Mouse (Mus musculus): ENCODE measurements at regions not wholly inside any gene's neighbourhood (a gene's known extent, or its start where the extent isn't known, plus 50 kb on each side); places are given as distances from the start of the nearest gene placed in this dataset.

DNA sequence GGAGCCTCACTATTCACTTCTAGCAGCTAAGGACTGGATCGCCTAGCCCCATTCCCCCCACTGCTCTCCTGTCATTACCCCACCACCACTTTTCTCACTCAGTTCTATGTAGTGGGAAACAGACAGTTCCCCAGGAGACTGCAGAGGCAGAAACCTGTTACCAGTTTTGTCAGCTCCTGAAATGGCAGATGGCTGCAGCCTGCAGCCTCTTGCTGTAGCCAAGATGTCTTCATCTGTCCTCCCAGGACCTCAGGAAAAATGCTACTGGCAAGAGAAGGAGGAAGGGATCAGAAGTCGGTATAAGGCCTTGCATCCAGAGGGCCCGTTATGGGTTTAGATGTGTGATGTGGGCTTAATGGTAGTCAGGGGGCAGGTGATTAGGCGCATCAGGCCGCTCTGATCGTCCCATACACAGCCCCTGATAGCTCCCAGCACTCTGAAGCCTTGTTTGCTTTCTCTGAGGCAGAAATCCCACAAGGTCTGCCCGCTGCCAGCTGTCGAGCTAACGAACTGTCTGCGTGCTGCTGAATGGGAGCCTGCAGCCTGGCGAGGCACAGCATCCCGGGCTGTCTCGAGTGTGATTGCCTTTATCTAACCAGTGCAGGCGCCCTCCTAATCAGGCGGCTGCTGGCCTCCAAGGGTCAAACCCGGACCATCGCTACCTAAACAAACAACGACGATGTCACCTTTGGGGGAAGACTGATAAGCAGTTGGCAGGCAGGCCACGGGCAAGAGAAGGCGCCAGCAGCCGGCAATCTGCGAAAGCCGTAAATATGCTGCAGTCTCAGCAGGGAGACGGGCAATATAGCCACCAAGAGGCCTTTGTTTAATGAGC is 236.3 kb upstream of the Npvf start:
- intact Hi-C loops (cut with DNase I), result no loop called here

DNA sequence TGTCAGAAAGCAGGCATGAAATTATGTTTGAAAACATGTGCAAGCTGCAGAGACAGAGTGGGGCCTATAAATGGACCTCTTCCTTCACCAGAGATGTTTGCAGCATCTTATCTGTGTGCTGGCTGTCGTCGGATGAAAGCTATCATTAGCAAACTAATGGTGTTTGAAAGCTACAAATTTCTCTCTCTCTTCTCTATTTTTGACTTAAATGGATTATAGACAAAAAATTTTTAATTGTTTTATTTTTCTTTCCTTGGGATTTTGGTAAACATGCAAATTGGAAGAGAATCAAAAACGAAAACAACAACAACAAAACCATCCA is 236.9 kb upstream of the Npvf start:
- intact Hi-C loops (cut with DNase I), result no loop called here

More for the DNA sequence above, 236.3 kb upstream of the Npvf start:
- DNase-seq (ENCODE audit: low spot score), result peak; percentile 23

DNA sequence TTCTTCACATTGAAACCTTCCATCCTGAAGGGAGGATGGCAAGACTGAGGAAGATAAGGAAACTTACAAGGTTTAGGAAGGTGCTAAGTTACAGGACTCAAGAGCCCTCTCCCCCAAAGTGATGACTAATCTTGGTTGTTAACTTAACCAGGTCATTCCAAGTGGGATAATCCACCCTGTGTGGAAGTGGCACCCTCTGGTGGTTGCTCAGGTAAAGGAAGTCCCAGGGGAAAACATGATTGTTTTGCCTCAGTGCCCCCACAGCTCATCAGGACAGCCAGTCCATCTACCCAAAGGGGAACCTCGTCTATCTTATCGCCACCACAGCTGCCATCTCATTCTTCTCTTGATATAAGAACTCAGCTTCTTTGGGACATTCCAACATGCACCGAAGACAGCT is 244.6 kb upstream of the Npvf start:
- intact Hi-C loops (cut with DNase I), result no loop called here
- DNase-seq (ENCODE audit: low spot score), result no peak

More for the DNA sequence above, 236.9 kb upstream of the Npvf start:
- DNase-seq (ENCODE audit: low spot score), result no peak

DNA sequence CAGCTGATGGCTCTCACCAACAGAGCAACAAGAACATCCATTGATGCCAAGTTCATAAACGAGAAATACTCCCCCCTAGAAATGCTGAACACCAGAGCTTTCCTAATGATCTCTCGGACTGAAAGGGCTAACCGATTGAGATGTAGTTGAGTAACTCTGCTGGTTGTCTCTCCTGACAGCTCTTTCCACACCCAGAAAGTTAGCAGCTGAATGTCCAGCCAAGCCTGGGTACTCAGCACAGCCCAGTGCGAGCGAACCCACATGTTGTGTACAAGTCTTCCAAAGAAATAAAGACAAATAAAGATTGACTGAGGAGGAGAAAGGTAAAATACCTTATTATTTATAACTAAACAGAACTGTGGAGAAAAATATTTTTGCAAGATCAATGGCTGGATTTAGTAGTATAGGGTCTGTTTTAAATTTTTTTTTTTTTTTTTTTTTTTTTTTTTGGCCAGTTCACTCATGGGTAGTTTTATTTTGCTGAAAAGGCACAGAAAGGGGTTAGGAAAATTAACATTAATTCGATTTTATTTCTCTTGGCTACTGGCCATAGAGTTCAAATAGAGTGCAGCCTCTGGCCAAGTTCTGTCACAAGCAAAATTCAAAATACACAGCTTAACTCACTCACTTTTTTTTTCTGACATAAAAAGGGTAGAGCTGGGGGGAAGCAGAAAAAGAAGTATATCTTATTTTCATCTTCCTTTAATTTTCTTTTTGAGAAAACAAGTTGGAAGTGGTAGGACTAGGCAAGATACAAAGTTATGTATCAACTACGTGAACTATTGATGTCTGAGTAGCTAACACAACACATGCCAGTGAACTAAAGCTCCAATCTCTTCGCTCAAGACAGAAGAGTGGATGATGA is 261.2 kb upstream of the Npvf start:
- intact Hi-C loops (cut with DNase I), result no loop called here
- DNase-seq (ENCODE audit: low spot score), result no peak

DNA sequence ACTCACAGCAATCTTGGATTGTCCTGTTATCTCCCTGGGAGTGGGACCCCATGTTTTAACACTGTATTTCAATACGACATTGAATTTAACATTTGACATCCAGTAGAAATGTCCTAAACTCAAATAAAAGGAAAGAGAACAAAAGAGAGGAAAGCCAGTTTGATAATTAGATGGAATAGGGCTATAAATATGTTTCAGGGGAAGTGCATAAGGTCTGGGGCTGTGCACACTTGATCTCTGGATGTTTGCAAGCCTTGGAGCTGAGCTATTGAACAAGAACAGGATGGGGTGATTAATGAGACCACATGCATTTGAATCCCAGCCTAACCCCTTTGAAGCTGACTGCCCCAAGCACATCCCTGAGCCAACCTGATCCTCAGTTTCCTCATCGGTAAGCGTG is 264.0 kb upstream of the Npvf start:
- no peak for DNase-seq (ENCODE audit: low spot score)
- intact Hi-C loops (cut with DNase I), result no loop called here

- intact Hi-C loops (cut with DNase I), result no loop called here
- DNase-seq (ENCODE audit: low spot score), result no peak
These were observed 268.0 kb upstream of the Npvf start for GRCm38 (mm10) chr6:50922235-50922634.

GRCm38 (mm10) chr6:50924571-50924970 is 270.3 kb upstream of the Npvf start:
- intact Hi-C loops (cut with DNase I), result no loop called here
- no peak for DNase-seq (ENCODE audit: low spot score)

GRCm38 (mm10) chr6:50924998-50925397 is 270.8 kb upstream of the Npvf start:
- intact Hi-C loops (cut with DNase I), result no loop called here
- DNase-seq (ENCODE audit: low spot score), result no peak

GRCm38 (mm10) chr6:50926313-50926712 is 272.1 kb upstream of the Npvf start:
- DNase-seq (ENCODE audit: low spot score), result no peak
- intact Hi-C loops (cut with DNase I), result no loop called here

- intact Hi-C loops (cut with DNase I), result no loop called here
- DNase-seq (ENCODE audit: low spot score), result no peak
These were observed 275.3 kb upstream of the Npvf start for GRCm38 (mm10) chr6:50929503-50929902.

GRCm38 (mm10) chr6:50933510-50933909 is 279.3 kb upstream of the Npvf start:
- intact Hi-C loops (cut with DNase I), result no loop called here
- no peak for DNase-seq (ENCODE audit: low spot score)

GRCm38 (mm10) chr6:50934245-50934644 is 280.0 kb upstream of the Npvf start:
- intact Hi-C loops (cut with DNase I), result no loop called here
- no peak for DNase-seq (ENCODE audit: low spot score)

DNA sequence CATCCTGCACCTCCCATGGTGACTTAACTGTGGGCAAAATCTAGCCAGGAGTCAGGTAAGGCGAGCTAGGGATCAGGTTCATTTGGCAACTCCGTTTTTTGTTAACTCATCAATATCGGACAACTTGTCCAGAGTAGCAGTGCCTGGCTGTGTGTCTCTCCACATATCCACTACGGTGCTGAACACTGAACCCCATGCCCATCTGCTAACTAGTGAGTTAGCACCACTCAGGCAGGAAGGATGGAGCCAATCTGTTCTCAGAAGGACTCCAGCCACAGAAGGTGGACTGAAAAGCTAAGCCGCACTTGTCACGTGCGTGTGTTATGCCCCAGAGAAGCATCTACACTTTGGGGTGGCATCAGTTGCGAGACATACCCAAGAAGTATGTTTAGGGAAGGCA is 282.1 kb upstream of the Npvf start:
- intact Hi-C loops (cut with DNase I), result loop anchor here (1.0 to 5.0 kb wide), 2 partner anchors 101 to 257 kb away; no protein-coding TSS in a partner anchor
- no peak for DNase-seq (ENCODE audit: low spot score)

DNA sequence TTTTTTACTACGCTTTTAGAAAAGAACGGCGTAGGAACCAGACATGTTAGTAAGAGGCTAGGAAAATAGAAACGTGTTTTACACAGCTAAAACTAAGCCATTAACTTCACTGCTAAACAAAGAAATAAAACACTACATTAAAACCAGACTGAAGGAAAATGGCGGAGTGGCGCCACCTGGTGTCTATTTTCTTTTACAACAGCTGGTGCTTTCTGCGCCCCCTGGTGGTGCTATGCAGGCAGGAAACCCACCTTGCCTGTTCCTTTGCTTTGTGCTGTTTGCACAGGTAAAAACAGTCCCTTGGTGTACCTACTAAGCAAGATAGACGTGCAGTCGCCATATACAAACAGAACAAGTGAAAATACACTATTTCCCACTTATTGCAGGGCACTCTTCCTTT is 282.9 kb upstream of the Npvf start:
- peak; percentile 23 for DNase-seq (ENCODE audit: low spot score)
- intact Hi-C loops (cut with DNase I), result loop anchor here (1.0 to 5.0 kb wide), 2 partner anchors 100 to 129 kb away; no protein-coding TSS in a partner anchor

- no peak for DNase-seq (ENCODE audit: low spot score)
- intact Hi-C loops (cut with DNase I), result loop anchor here (2.0 to 5.0 kb wide), 2 partner anchors 98 to 230 kb away; no protein-coding TSS in a partner anchor
These were observed 284.6 kb upstream of the Npvf start for GRCm38 (mm10) chr6:50938879-50939278.

DNA sequence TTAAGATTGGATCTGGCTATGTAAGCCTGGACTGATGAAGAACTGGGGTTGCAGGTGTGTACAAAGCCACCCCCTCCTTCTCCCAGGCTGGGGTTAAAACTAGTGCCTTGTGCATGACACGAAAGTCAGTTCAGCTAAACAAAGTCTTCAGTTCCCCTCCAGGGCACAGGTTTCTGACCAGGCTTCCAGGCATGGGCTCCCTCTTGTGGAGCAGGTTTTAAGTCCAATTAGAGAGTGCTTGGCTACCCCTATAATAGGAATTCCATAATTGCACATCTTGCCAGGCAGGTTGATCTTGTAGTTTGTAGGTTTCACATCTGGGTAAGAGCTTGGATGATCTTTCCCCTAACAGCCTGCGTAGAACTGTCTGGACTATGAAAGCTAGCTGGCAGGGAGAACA is 285.2 kb upstream of the Npvf start:
- intact Hi-C loops (cut with DNase I), result loop anchor here (2.0 to 5.0 kb wide), 2 partner anchors 98 to 229 kb away; no protein-coding TSS in a partner anchor
- DNase-seq (ENCODE audit: low spot score), result no peak

- no peak for DNase-seq (ENCODE audit: low spot score)
- intact Hi-C loops (cut with DNase I), result no loop called here
These were observed 285.9 kb upstream of the Npvf start for GRCm38 (mm10) chr6:50940118-50940517.

DNA sequence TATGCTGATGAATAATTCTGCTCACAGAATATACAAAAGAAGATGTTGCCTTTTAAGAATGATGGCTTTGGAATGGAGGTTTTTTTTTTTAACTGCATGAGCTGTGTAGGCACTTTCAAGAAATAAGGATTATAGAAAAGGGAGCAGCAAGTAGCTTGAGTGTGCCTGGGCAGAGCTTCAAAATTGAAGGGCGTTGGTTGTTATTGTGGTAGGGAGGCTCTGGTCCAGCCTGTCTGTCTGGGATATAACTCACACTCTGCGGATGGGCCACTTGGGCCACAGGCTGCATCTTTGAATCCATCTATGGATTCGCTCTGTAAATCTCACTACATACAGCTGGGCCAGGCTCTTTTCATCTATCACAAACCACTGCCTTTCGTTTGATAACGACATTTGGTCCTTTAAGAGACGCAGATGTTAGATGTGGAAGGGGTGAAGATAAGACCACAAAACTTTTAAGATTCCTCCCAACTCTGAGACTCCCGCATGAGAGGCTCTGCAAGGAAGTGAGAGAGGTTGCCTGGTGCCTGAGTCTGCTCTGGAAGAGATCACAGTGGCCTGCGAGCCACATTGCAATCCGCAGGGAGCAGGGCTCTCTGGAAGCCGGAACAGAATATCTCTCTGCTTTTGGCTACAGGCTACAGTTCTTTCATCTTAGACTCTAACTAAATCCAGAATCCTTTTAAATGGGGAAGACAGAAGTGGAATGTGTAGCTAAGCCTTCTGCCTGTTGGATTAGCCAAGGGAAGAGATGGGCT is 286.6 kb upstream of the Npvf start:
- intact Hi-C loops (cut with DNase I), result no loop called here
- peak; percentile 31 for DNase-seq (ENCODE audit: low spot score)

DNA sequence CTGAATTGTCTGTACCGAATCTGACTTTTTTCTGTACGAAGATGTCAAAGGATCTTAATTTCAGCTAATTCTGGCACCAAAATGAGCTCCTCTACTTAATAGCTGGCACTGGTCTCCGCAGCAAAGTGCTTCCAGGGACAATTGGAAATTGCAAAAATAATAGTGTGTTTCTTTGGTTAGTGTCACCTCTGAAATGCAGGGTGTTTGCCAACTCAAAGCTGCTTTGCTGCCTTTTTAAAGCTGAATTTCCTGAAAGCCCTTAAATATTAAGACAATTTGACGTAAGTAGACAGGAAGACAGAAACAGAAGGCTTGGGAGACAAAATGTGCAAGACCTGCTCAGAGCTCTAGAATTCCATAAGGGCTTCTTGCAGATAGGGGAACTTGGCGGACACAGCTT is 288.5 kb upstream of the Npvf start:
- intact Hi-C loops (cut with DNase I), result no loop called here

GRCm38 (mm10) chr6:50948061-50948460 is 293.8 kb upstream of the Npvf start:
- no peak for DNase-seq (ENCODE audit: low spot score)
- intact Hi-C loops (cut with DNase I), result no loop called here

More for the DNA sequence above, 288.5 kb upstream of the Npvf start:
- no peak for DNase-seq (ENCODE audit: low spot score)

Measured in heart, postnatal 25 days (tissue).